8 mouse cellular contexts compared by ENCODE assay signal in genomic region chr11:107025411-107026321, GRCm38 (mm10). TPM values are rescaled to one million over a fixed set of nuclear protein-coding genes. Genes with fewer than 3 reads are reported as not detected.
DNase-seq lines count a peak whose midpoint lies in the region; ATAC-seq and TF ChIP-seq lines count a peak whose summit lies in the region.

Gene 1810010H24Rik (plus strand): TSS chr11:107025681.

- H3K4me2 ChIP-seq in kidney, postnatal 0 days (ENCODE audit: low read length): peak within 1 kb of the TSS; percentile 92

- H3K27me3 ChIP-seq in cerebellum, adult 2 months (ENCODE audit: control insufficient read depth, insufficient read depth, low read length): no peaks in the 10 kb centered on the region
- H3K27me3 ChIP-seq in heart, embryonic 10.5 days (ENCODE audit: insufficient read depth, poor library complexity, severe bottlenecking): peaks cover 24% of the 10 kb centered on the region
- H3K27me3 ChIP-seq in kidney, postnatal 0 days (ENCODE audit: insufficient read depth, low read length): no peaks in the 10 kb centered on the region
- peaks cover 26% of the 10 kb centered on the region for H3K27me3 ChIP-seq in megakaryocyte, embryonic 14.5 days (replicated peaks)

- peaks cover 4% of the 10 kb centered on the region for H3K4me1 ChIP-seq in cerebellum, adult 2 months (ENCODE audit: control insufficient read depth, insufficient read depth, low read length)
- H3K4me1 ChIP-seq in heart, embryonic 10.5 days: peaks cover 47% of the 10 kb centered on the region
- H3K4me1 ChIP-seq in kidney, postnatal 0 days (replicated peaks; ENCODE audit: insufficient read depth, low read length): peaks cover 5% of the 10 kb centered on the region
- H3K4me1 ChIP-seq in megakaryocyte, embryonic 14.5 days: peaks cover 42% of the 10 kb centered on the region

- H3K9ac ChIP-seq in kidney, postnatal 0 days (ENCODE audit: low read depth, low read length): peak within 1 kb of the TSS; percentile 58

- 1% methylated on average over 45 of the region's 45 CpGs for WGBS in cerebellum, adult 2 months
- WGBS in heart, embryonic 10.5 days: under 1% methylated on average over 45 of the region's 45 CpGs
- under 1% methylated on average over 45 of the region's 45 CpGs for WGBS in kidney, postnatal 0 days

- H3K4me3 ChIP-seq in cerebellum, adult 2 months (replicated peaks; ENCODE audit: insufficient read depth, low read depth, low read length): peak within 1 kb of the TSS; percentile 74
- H3K4me3 ChIP-seq in heart, embryonic 10.5 days: peak within 1 kb of the TSS; percentile 72
- peak within 1 kb of the TSS; percentile 49 for H3K4me3 ChIP-seq in kidney, postnatal 0 days (replicated peaks; ENCODE audit: low read depth, low read length)
- H3K4me3 ChIP-seq in megakaryocyte, embryonic 14.5 days (replicated peaks): peak within 1 kb of the TSS; percentile 97

- H3K27ac ChIP-seq in cerebellum, adult 2 months (ENCODE audit: insufficient read depth, low read length): peak within 1 kb of the TSS; percentile 46
- peak within 1 kb of the TSS; percentile 77 for H3K27ac ChIP-seq in heart, embryonic 10.5 days
- peak within 1 kb of the TSS; percentile 68 for H3K27ac ChIP-seq in kidney, postnatal 0 days

- no peaks in the 10 kb centered on the region for H3K9me3 ChIP-seq in heart, embryonic 10.5 days
- H3K9me3 ChIP-seq in kidney, postnatal 0 days (replicated peaks; ENCODE audit: low read length): no peaks in the 10 kb centered on the region
- H3K9me3 ChIP-seq in megakaryocyte, embryonic 14.5 days: no peaks in the 10 kb centered on the region

- no peak for TF ChIP-seq POLR2A in cerebellum, adult 2 months (IDR thresholded peaks at IDR 0.05; ENCODE audit: borderline replicate concordance, insufficient read depth, low read length)

- DNase-seq in kidney, adult 18-20 months: peak; percentile 49
- no peak for DNase-seq in kidney, adult 11 months
- DNase-seq in cerebellum, adult 2 months: peak; percentile 50 to 70
- no peak for DNase-seq in heart, embryonic 10.5 days (ENCODE audit: low spot score)
- peak; percentile 75 for DNase-seq in kidney, postnatal 0 days (ENCODE audit: low spot score)
- peak; percentile 52 for DNase-seq in testis, postnatal 10 days (ENCODE audit: low spot score)
- no peak for DNase-seq in left cerebral cortex, adult 11 months (ENCODE audit: low spot score)

- H3K36me3 ChIP-seq in heart, embryonic 10.5 days: no peaks in the 10 kb centered on the region
- no peaks in the 10 kb centered on the region for H3K36me3 ChIP-seq in kidney, postnatal 0 days (ENCODE audit: insufficient read depth, low read length)
- H3K36me3 ChIP-seq in megakaryocyte, embryonic 14.5 days (replicated peaks; ENCODE audit: low read length): no peaks in the 10 kb centered on the region

- ATAC-seq in kidney, postnatal 0 days (replicated peaks; ENCODE audit: low FRiP score, low read depth): no peak

- no peak for TF ChIP-seq CTCF in cerebellum, adult 2 months (IDR thresholded peaks at IDR 0.05; ENCODE audit: borderline replicate concordance, insufficient read depth, low read depth, low read length)
- no peak for TF ChIP-seq CTCF in kidney, postnatal 0 days (IDR thresholded peaks at IDR 0.05; ENCODE audit: low read depth)

RNA-seq across cellular contexts. Expression of gene 1810010H24Rik, which starts in this region (rescaled TPM):
- polyA plus RNA-seq in cerebellum, adult 2 months (2012; rRNA removed): 6.8 and 7.7 TPM in 2 replicates
- 1.7 and 2.0 TPM in 2 replicates for polyA plus RNA-seq in heart, embryonic 10.5 days (2016; fragmentation: Nextera tagmentation; extraction: Ambion mirVana)
- 4.2 and 5.1 TPM in 2 replicates for polyA plus RNA-seq in kidney, postnatal 0 days (2015; fragmentation: Nextera tagmentation; extraction: Ambion mirVana)
- 1.0 and 1.7 TPM in 2 replicates for polyA plus RNA-seq in megakaryocyte, embryonic 14.5 days (2012; ENCODE audit: insufficient read depth, low replicate concordance)

Comparison
In these comparisons a context has a peak if more than half of its experiments do, and no peak if none do; other contexts are left out.
1. DNase-seq: peak in kidney, adult 18-20 months (single experiment), cerebellum, adult 2 months (2 of 2), kidney, postnatal 0 days (single experiment) and testis, postnatal 10 days (single experiment); none in kidney, adult 11 months (single experiment), heart, embryonic 10.5 days (single experiment) and left cerebral cortex, adult 11 months (single experiment).
2. Peak in every context shown above with its lines, with median percentiles within 50 percentile points of each other: H3K27ac ChIP-seq and H3K4me3 ChIP-seq.